Mouse (Mus musculus): ENCODE measurements around the gene Kdelr2. TPM values are rescaled to one million over a fixed set of nuclear protein-coding genes. Genes with fewer than 3 reads are reported as not detected.
"Not testable (repeated sequence)": the region's sequence is repeated elsewhere in the genome, so short reads cannot be mapped to it uniquely, and the experiment has no call there.

Kdelr2 gene
- 10 to 100 TPM; 71.0 to 76.8 TPM for polyA plus RNA-seq (2017; shearing (Covaris generic))

GRCm38 (mm10) chr5:143403221-143404147 lies at the start of gene Kdelr2:
Gene Kdelr2, plus strand, starts transcription at chr5:143403838.
- peak; percentile 75 for ATAC-seq

- no peak for ATAC-seq
Observed at GRCm38 (mm10) chr5:143356017-143356416, 47.6 kb upstream of the Kdelr2 start.

- ATAC-seq: no peak
Observed at GRCm38 (mm10) chr5:143356686-143357388, 46.8 kb upstream of the Kdelr2 start, which contains the start of gene Grid2ip. Gene Grid2ip, plus strand, starts transcription at chr5:143357338.

- ATAC-seq: no peak
Observed at GRCm38 (mm10) chr5:143357564-143357963, 46.1 kb upstream of the Kdelr2 start.

GRCm38 (mm10) chr5:143359263-143359662 lies 44.4 kb upstream of the Kdelr2 start:
- no peak for ATAC-seq

- no peak for ATAC-seq
Observed at GRCm38 (mm10) chr5:143360000-143360399, 43.6 kb upstream of the Kdelr2 start.

GRCm38 (mm10) chr5:143361428-143361827 lies 42.2 kb upstream of the Kdelr2 start:
- no peak for ATAC-seq

GRCm38 (mm10) chr5:143363678-143364615 lies 39.7 kb upstream of the Kdelr2 start:
- no peak for ATAC-seq

- no peak for ATAC-seq
Observed at GRCm38 (mm10) chr5:143367931-143368330, 35.7 kb upstream of the Kdelr2 start.

GRCm38 (mm10) chr5:143369611-143370255 lies 33.9 kb upstream of the Kdelr2 start:
- no peak for ATAC-seq

GRCm38 (mm10) chr5:143370416-143371145 lies 33.1 kb upstream of the Kdelr2 start:
- no peak for ATAC-seq

- no peak for ATAC-seq
Observed at GRCm38 (mm10) chr5:143371146-143371510, 32.5 kb upstream of the Kdelr2 start.

GRCm38 (mm10) chr5:143372818-143373217 lies 30.8 kb upstream of the Kdelr2 start:
- no peak for ATAC-seq

GRCm38 (mm10) chr5:143375242-143375641 lies 28.4 kb upstream of the Kdelr2 start:
- ATAC-seq: no peak

- no peak for ATAC-seq
Observed at GRCm38 (mm10) chr5:143376156-143376555, 27.5 kb upstream of the Kdelr2 start.

- no peak for ATAC-seq
Observed at GRCm38 (mm10) chr5:143386797-143387621, 16.6 kb upstream of the Kdelr2 start.

- no peak for ATAC-seq
Observed at GRCm38 (mm10) chr5:143394184-143394583, 9.5 kb upstream of the Kdelr2 start.

GRCm38 (mm10) chr5:143394966-143395365 lies 8.7 kb upstream of the Kdelr2 start:
- ATAC-seq: not testable (repeated sequence)

- ATAC-seq: no peak
Observed at GRCm38 (mm10) chr5:143395649-143396048, 8.0 kb upstream of the Kdelr2 start.

- ATAC-seq: no peak
Observed at GRCm38 (mm10) chr5:143400501-143400900, 3.1 kb upstream of the Kdelr2 start.

Data from activated CD4-positive, CD25-positive, alpha-beta regulatory T cell, adult 4 months (primary cell).